In the genomic region with DNA sequence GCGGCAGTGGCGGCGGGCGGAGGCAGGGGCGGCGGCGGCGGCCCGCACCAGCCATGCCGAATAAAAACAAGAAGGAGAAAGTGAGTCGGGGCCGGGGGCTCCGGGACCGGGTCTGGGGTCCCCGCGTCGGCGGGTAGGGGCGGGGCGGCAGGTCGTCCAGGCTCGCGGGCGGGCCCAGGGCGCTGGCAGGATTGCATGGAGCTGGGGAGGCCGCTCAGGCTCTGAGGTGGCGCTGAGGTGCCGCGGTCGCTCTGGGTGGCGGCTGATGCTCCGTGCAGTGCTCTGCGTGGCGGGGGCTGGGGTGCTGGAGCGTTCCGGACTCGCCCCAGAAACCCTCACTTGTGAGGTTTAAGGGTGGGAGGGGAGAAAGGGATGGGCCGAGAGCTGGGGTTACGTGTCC, we compare ENCODE assay signal across 8 mouse cellular contexts. TPM values are rescaled to one million over a fixed set of nuclear protein-coding genes. Genes with fewer than 3 reads are reported as not detected.
DNase-seq lines count a peak whose midpoint lies in the region; ATAC-seq and TF ChIP-seq lines count a peak whose summit lies in the region.

No protein-coding gene starts in this region.

- no peak for TF ChIP-seq CTCF in cortical plate, adult 2 months (IDR thresholded peaks at IDR 0.05; ENCODE audit: extremely low read depth, insufficient read depth, low read length)
- no peak for TF ChIP-seq CTCF in olfactory bulb, adult 2 months (IDR thresholded peaks at IDR 0.05; ENCODE audit: insufficient read depth, low read depth, low read length)

- H3K9ac ChIP-seq in lung, embryonic 15.5 days: peak overlapping the region; percentile 76

- no peaks in the 10 kb centered on the region for H3K9me3 ChIP-seq in heart, embryonic 10.5 days
- no peaks in the 10 kb centered on the region for H3K9me3 ChIP-seq in lung, embryonic 15.5 days

- no peaks in the 10 kb centered on the region for H3K4me1 ChIP-seq in cortical plate, adult 2 months (ENCODE audit: control insufficient read depth, insufficient read depth, low read length)
- H3K4me1 ChIP-seq in heart, embryonic 10.5 days: peaks cover 7% of the 10 kb centered on the region
- peaks cover 19% of the 10 kb centered on the region for H3K4me1 ChIP-seq in lung, embryonic 15.5 days
- peaks cover 17% of the 10 kb centered on the region for H3K4me1 ChIP-seq in olfactory bulb, adult 2 months (ENCODE audit: control insufficient read depth, insufficient read depth, low read length)

- H3K4me3 ChIP-seq in cortical plate, adult 2 months (ENCODE audit: insufficient read depth, low read length): peak overlapping the region; percentile 74
- peak overlapping the region; percentile 91 for H3K4me3 ChIP-seq in heart, embryonic 10.5 days
- H3K4me3 ChIP-seq in lung, embryonic 15.5 days: peak overlapping the region; percentile 71
- H3K4me3 ChIP-seq in olfactory bulb, adult 2 months (ENCODE audit: insufficient read depth, low read depth, low read length): peak overlapping the region; percentile 84

- TF ChIP-seq POLR2A in cortical plate, adult 2 months (IDR thresholded peaks at IDR 0.05; ENCODE audit: extremely low read depth, insufficient read depth, low read length): no peak
- TF ChIP-seq POLR2A in olfactory bulb, adult 2 months (IDR thresholded peaks at IDR 0.05; ENCODE audit: insufficient read depth, low read depth, low read length): no peak

- peak; percentile 16 for ATAC-seq in activated CD4-positive, CD25-positive, alpha-beta regulatory T cell, adult 4 months
- peak; percentile 61 for ATAC-seq in lung, embryonic 15.5 days (ENCODE audit: borderline replicate concordance, extremely low read depth, low FRiP score, low TSS enrichment)

- H3K27me3 ChIP-seq in heart, embryonic 10.5 days (ENCODE audit: insufficient read depth, poor library complexity, severe bottlenecking): 0 out of 2 replicates have a peak, but pooled peaks cover 11% of the 10 kb centered on the region
- H3K27me3 ChIP-seq in lung, embryonic 15.5 days: 0 out of 2 replicates have a peak, but pooled peaks cover 6% of the 10 kb centered on the region

- WGBS in heart, embryonic 10.5 days: under 1% methylated on average over 39 of the region's 39 CpGs
- WGBS in lung, embryonic 15.5 days: 0% methylated on average over 31 of the region's 39 CpGs
- WGBS in olfactory bulb, adult 2 months: 6% methylated on average over 35 of the region's 39 CpGs

- H3K36me3 ChIP-seq in heart, embryonic 10.5 days: no peaks in the 10 kb centered on the region
- H3K36me3 ChIP-seq in lung, embryonic 15.5 days: no peaks in the 10 kb centered on the region

- H3K4me2 ChIP-seq in lung, embryonic 15.5 days: peak overlapping the region; percentile 94

- no peak overlapping the region for H3K27ac ChIP-seq in cortical plate, adult 2 months (ENCODE audit: insufficient read depth, low read length)
- peak overlapping the region; percentile 92 for H3K27ac ChIP-seq in heart, embryonic 10.5 days
- H3K27ac ChIP-seq in lung, embryonic 15.5 days: peak overlapping the region; percentile 71
- no peak overlapping the region for H3K27ac ChIP-seq in olfactory bulb, adult 2 months (ENCODE audit: insufficient read depth, low read depth, low read length)

- peak; percentile 76 for DNase-seq in CD4-positive, CD25-positive, alpha-beta regulatory T cell, adult 2 months (ENCODE audit: low read depth, low spot score)
- peak; percentile 84 for DNase-seq in heart, embryonic 10.5 days (ENCODE audit: low spot score)
- DNase-seq in kidney, adult 9 months: peak; percentile 46
- DNase-seq in thymus, postnatal 25 days: peak; percentile 69

RNA-seq across cellular contexts. Expression of gene Ppp2r5c, which starts 0.4 kb away (rescaled TPM):
- polyA plus RNA-seq in activated CD4-positive, CD25-positive, alpha-beta regulatory T cell, adult 4 months (2017; shearing (Covaris generic)): 100 to 1,000 TPM; 583 to 590 TPM
- 193 and 198 TPM in 2 replicates for polyA plus RNA-seq in cortical plate, adult 2 months (2012; rRNA removed)
- polyA plus RNA-seq in heart, embryonic 10.5 days (2016; fragmentation: Nextera tagmentation; extraction: Ambion mirVana): 136 and 146 TPM in 2 replicates
- polyA plus RNA-seq in lung, embryonic 15.5 days (2015; fragmentation: Nextera tagmentation; extraction: Ambion mirVana): 167 and 171 TPM in 2 replicates
- polyA plus RNA-seq in olfactory bulb, adult 2 months (2012; ENCODE audit: insufficient read depth, insufficient read length, low replicate concordance, missing spikeins): not detected in 2 replicates

Comparison
In these comparisons a context has a peak if more than half of its experiments do, and no peak if none do; other contexts are left out.
1. H3K27ac ChIP-seq: peak in heart, embryonic 10.5 days (single experiment) and lung, embryonic 15.5 days (single experiment); none in cortical plate, adult 2 months (single experiment) and olfactory bulb, adult 2 months (single experiment).
2. Peak in every context shown above with its lines, with median percentiles within 50 percentile points of each other: DNase-seq and H3K4me3 ChIP-seq.